Comparison of ENCODE assay signal across 14 mouse cellular contexts in genomic region chr15:77935673-77936375, GRCm38 (mm10). TPM values are rescaled to one million over a fixed set of nuclear protein-coding genes. Genes with fewer than 3 reads are reported as not detected.
DNase-seq lines count a peak whose midpoint lies in the region; ATAC-seq lines count a peak whose summit lies in the region.
"Had no signal": no experiment of that assay in that cellular context is flagged by ENCODE, and none has a peak within 500 bp of the region (broad histone marks: within the 10 kb centered on the region; RNA-seq: fewer than 3 reads in every experiment).

No protein-coding gene starts in this region.

- peak; percentile 67; the same call in 1 of the 2 replicates for ATAC-seq in forebrain, embryonic 13.5 days
- no peak for ATAC-seq in forebrain, embryonic 11.5 days (replicated peaks; ENCODE audit: low FRiP score)
- ATAC-seq: Patski had no signal

- H3K27me3 ChIP-seq in forebrain, embryonic 13.5 days = no peaks in the 10 kb centered on the region
- no peaks in the 10 kb centered on the region for H3K27me3 ChIP-seq in forebrain, embryonic 11.5 days (ENCODE audit: control insufficient read depth, insufficient read depth, low read length)
- H3K27me3 ChIP-seq: hindbrain, embryonic 15.5 days; Patski had no signal

- no peaks in the 10 kb centered on the region for H3K9me3 ChIP-seq in forebrain, embryonic 13.5 days (replicated peaks)
- H3K9me3 ChIP-seq in forebrain, embryonic 11.5 days (ENCODE audit: control insufficient read depth, low read length) = no peaks in the 10 kb centered on the region
- H3K9me3 ChIP-seq: hindbrain, embryonic 15.5 days had no signal

- no peak overlapping the region for H3K27ac ChIP-seq in forebrain, embryonic 13.5 days
- H3K27ac ChIP-seq in forebrain, embryonic 11.5 days (ENCODE audit: low read depth, low read length) = no peak overlapping the region
- H3K27ac ChIP-seq: heart, adult 2 months; macrophage had no signal

- H3K9ac ChIP-seq in forebrain, embryonic 13.5 days = no peak overlapping the region
- no peak overlapping the region for H3K9ac ChIP-seq in forebrain, embryonic 11.5 days (ENCODE audit: low read length)
- H3K9ac ChIP-seq: hindbrain, embryonic 15.5 days had no signal

- WGBS in forebrain, embryonic 13.5 days = 76% methylated on average over 14 of the region's 14 CpGs
- 90% methylated on average over 14 of the region's 14 CpGs for WGBS in forebrain, embryonic 11.5 days

- H3K4me2 ChIP-seq in forebrain, embryonic 13.5 days = no peak overlapping the region
- H3K4me2 ChIP-seq in forebrain, embryonic 11.5 days (ENCODE audit: low read depth, low read length, severe bottlenecking) = no peak overlapping the region
- H3K4me2 ChIP-seq: hindbrain, embryonic 15.5 days had no signal

- H3K36me3 ChIP-seq in forebrain, embryonic 13.5 days (ENCODE audit: poor library complexity, severe bottlenecking) = no peaks in the 10 kb centered on the region
- H3K36me3 ChIP-seq in forebrain, embryonic 11.5 days (ENCODE audit: control insufficient read depth, insufficient read depth, low read length) = no peaks in the 10 kb centered on the region

- H3K4me1 ChIP-seq in forebrain, embryonic 13.5 days = peaks cover 15% of the 10 kb centered on the region
- H3K4me1 ChIP-seq in forebrain, embryonic 11.5 days (replicated peaks; ENCODE audit: control insufficient read depth, insufficient read depth, low read length) = no peaks in the 10 kb centered on the region

- no peak for DNase-seq in forebrain, embryonic 11.5 days (ENCODE audit: low spot score)
- DNase-seq in brain, embryonic 18.5 days (ENCODE audit: low read depth, low spot score) = peak; percentile 83
- DNase-seq in frontal cortex, postnatal 14 days (ENCODE audit: low spot score in 2 of 2) = peak; percentile 42 to 43
- peak; percentile 52 for DNase-seq in right cerebral cortex, adult 18-20 months
- no peak for DNase-seq in testis, postnatal 14 days (ENCODE audit: low spot score)
- no peak for DNase-seq in gastrocnemius, postnatal 25 days
- DNase-seq in kidney, postnatal 4 days = no peak
- DNase-seq: adrenal gland, postnatal 14 days; heart, adult 2 months; kidney, postnatal 10 days had no signal

- H3K4me3 ChIP-seq in forebrain, embryonic 13.5 days = no peak overlapping the region
- H3K4me3 ChIP-seq in forebrain, embryonic 11.5 days (ENCODE audit: low read depth, low read length) = no peak overlapping the region
- H3K4me3 ChIP-seq: heart, adult 2 months; hindbrain, embryonic 15.5 days had no signal

RNA-seq across cellular contexts. Expression of gene Txn2, which starts 7.0 kb away (rescaled TPM):
- polyA plus RNA-seq in forebrain, embryonic 13.5 days (2015; fragmentation: Nextera tagmentation; extraction: Ambion mirVana) = 234 and 249 TPM in 2 replicates
- polyA plus RNA-seq in forebrain, embryonic 11.5 days (2014; fragmentation: Nextera tagmentation; extraction: Ambion mirVana) = 232 and 267 TPM in 2 replicates
- total RNA-seq in gastrocnemius, postnatal 25 days (2021) = 100 to 1,000 TPM; 210 to 254 TPM

RNA-seq across cellular contexts. Expression of gene Foxred2, which starts 20.7 kb away (rescaled TPM):
- polyA plus RNA-seq in forebrain, embryonic 13.5 days (2015; fragmentation: Nextera tagmentation; extraction: Ambion mirVana) = 6.9 and 8.5 TPM in 2 replicates
- polyA plus RNA-seq in forebrain, embryonic 11.5 days (2014; fragmentation: Nextera tagmentation; extraction: Ambion mirVana) = 9.1 TPM in 2 replicates
- total RNA-seq in gastrocnemius, postnatal 25 days (2021) = under 1 TPM; 0.54 to 0.86 TPM

RNA-seq across cellular contexts. Expression of gene Eif3d, which starts 34.8 kb away (rescaled TPM):
- polyA plus RNA-seq in forebrain, embryonic 13.5 days (2015; fragmentation: Nextera tagmentation; extraction: Ambion mirVana) = 200 and 207 TPM in 2 replicates
- polyA plus RNA-seq in forebrain, embryonic 11.5 days (2014; fragmentation: Nextera tagmentation; extraction: Ambion mirVana) = 243 and 275 TPM in 2 replicates
- 10 to 100 TPM; 52.8 to 52.9 TPM for total RNA-seq in gastrocnemius, postnatal 25 days (2021)

Comparison
In these comparisons a context has a peak if more than half of its experiments do, and no peak if none do; other contexts are left out.
1. DNase-seq: peak in brain, embryonic 18.5 days (single experiment), frontal cortex, postnatal 14 days (2 of 2) and right cerebral cortex, adult 18-20 months (single experiment); none in forebrain, embryonic 11.5 days (single experiment), testis, postnatal 14 days (single experiment), gastrocnemius, postnatal 25 days (single experiment) and kidney, postnatal 4 days (0 of 2).